Mouse (Mus musculus): ENCODE measurements around the gene Insig2. TPM values are rescaled to one million over a fixed set of nuclear protein-coding genes. Genes with fewer than 3 reads are reported as not detected.
A peak's percentile ranks its signal among the peaks of the same experiment; 100 is the strongest.

Gene Insig2
- polyA plus RNA-seq, 1 experiment from 2014 or later: 17.4 TPM

DNA sequence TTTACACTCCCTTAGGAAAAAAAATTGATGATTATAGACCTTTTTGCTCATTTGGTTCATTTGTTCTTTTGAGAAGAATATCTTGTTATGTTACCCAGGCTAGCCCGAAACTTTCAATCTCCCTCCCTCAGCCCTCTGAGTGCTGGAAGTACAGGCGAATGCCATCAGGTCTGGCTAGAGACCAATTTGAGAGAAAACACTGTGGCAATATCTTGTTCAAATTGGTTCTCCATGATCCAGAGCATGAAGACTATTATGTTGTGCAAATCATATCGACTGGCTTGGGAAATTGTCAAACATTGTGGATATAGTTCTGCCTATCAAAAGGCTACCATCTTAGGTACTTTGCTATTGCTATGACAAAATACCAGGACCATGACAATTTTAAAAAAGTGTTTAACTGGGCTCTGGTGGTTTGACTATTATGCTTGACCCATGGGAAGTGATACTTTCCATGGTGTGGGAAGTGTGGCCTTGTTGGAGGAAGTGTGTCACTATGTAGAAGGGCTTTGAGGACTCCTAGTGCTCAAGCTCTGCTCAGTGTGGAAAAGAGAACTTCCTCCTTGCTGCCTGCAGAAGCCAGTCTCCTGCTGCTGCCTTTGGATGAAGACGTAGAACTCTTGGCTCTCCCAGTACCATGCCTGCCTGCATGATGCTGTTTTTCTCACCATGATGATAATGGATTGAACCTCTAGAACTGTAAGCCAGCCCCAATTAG, 1.8 kb upstream of the Insig2 start:
- H3K4me2 ChIP-seq (replicated peaks; ENCODE audit: low read depth, low read length): no peak overlapping the region
- H3K4me3 ChIP-seq (ENCODE audit: low read depth, low read length): no peak overlapping the region
- no peak for ATAC-seq (ENCODE audit: insufficient number of reproducible peaks, insufficient read depth, low FRiP score, low read depth)
- H3K4me1 ChIP-seq (ENCODE audit: control insufficient read depth, insufficient read depth, low read length): no peaks in the 10 kb centered on the region
- no peaks in the 10 kb centered on the region for H3K27me3 ChIP-seq (ENCODE audit: control insufficient read depth, insufficient read depth, low read length)
- no peaks in the 10 kb centered on the region for H3K36me3 ChIP-seq (ENCODE audit: control insufficient read depth, insufficient read depth, low read length)
- H3K9me3 ChIP-seq (ENCODE audit: control insufficient read depth, low read depth, low read length): no peaks in the 10 kb centered on the region
- H3K27ac ChIP-seq (ENCODE audit: low read length): no peak overlapping the region
- H3K9ac ChIP-seq (replicated peaks; ENCODE audit: low read depth, low read length): no peak overlapping the region
- 96% methylated on average over 4 of the region's 4 CpGs for WGBS

DNA sequence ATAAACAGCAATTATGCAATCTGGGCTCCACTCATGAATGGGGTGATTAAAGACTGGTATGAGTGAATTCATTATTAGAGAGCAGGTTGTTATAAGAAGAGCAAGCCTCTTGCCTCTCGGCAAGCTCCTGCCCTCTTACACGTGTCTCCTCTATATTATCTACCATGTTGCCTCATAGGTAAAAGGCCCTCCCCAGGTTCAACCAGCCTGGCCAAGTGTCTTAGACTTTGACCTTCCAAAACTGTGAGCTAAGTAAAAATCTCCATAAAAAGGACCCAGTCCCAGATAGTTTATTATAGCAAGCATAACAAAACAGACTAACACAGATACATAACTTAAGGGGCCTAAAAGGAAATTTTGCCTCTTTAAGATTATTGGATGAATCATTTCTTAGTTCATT, 1.8 kb downstream of the Insig2 start:
- Histone ChIP-seq H3K36me3 (ENCODE audit: control insufficient read depth, insufficient read depth, low read length) (no peaks in the 10 kb centered on the region), H3K9me3 (ENCODE audit: control insufficient read depth, low read depth, low read length) (no peaks in the 10 kb centered on the region), H3K27ac (ENCODE audit: low read length) (no peak overlapping the region), H3K4me2 (replicated peaks; ENCODE audit: low read depth, low read length) (no peak overlapping the region), H3K27me3 (ENCODE audit: control insufficient read depth, insufficient read depth, low read length) (no peaks in the 10 kb centered on the region), H3K4me1 (ENCODE audit: control insufficient read depth, insufficient read depth, low read length) (peaks cover 7% of the 10 kb centered on the region), H3K9ac (replicated peaks; ENCODE audit: low read depth, low read length) (no peak overlapping the region), H3K4me3 (ENCODE audit: low read depth, low read length) (no peak overlapping the region)
- WGBS: 97% methylated on average over 2 of the region's 2 CpGs
- ATAC-seq (ENCODE audit: insufficient number of reproducible peaks, insufficient read depth, low FRiP score, low read depth): no peak

DNA sequence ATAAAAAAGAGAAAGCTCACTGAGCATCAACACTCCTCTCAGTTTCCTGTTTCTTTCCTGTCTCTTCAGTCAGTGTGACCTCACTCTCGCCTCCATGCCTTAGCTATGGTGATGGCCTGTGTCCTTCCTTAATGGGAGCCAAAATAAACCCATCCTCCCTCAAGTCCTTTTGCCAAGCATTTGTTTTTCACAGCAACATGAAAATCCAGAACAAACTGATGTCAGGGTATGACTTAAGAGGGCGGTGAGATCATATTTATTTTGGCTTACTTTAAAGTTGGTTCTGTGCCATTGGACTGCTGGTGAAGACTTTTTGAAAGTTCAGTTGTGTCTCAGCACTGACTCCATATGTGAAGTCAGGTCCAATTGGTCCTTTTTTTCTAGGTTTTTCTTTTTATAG, 3.0 kb downstream of the Insig2 start:
- Histone ChIP-seq H3K36me3 (ENCODE audit: control insufficient read depth, insufficient read depth, low read length) (no peaks in the 10 kb centered on the region), H3K9me3 (ENCODE audit: control insufficient read depth, low read depth, low read length) (no peaks in the 10 kb centered on the region), H3K4me2 (replicated peaks; ENCODE audit: low read depth, low read length) (no peak overlapping the region), H3K9ac (replicated peaks; ENCODE audit: low read depth, low read length) (no peak overlapping the region), H3K27me3 (ENCODE audit: control insufficient read depth, insufficient read depth, low read length) (no peaks in the 10 kb centered on the region), H3K4me1 (ENCODE audit: control insufficient read depth, insufficient read depth, low read length) (peaks cover 7% of the 10 kb centered on the region), H3K27ac (ENCODE audit: low read length) (no peak overlapping the region), H3K4me3 (ENCODE audit: low read depth, low read length) (no peak overlapping the region)
- WGBS: 82% methylated on average over 2 of the region's 2 CpGs
- no peak for ATAC-seq (ENCODE audit: insufficient number of reproducible peaks, insufficient read depth, low FRiP score, low read depth)

DNA sequence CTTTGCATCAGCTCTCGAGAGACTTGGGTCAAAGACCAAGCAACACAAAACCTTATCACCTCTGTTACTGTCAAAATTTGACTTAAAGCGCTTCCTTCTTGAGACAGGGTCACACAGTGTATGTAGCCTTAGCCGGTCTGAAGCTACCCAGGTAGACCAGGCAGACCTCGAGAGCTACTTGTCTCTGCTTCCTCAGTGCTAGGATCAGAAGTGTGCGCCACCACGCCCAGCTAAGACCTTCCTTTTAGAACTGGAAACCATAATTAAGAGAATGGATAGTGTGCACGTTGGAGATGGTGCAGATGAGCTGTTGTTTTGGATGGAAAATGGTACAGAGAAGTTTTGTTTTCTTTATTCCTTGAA, 4.2 kb downstream of the Insig2 start:
- Histone ChIP-seq H3K9me3 (ENCODE audit: control insufficient read depth, low read depth, low read length) (no peaks in the 10 kb centered on the region), H3K4me2 (replicated peaks; ENCODE audit: low read depth, low read length) (peak overlapping the region; percentile 61), H3K27me3 (ENCODE audit: control insufficient read depth, insufficient read depth, low read length) (no peaks in the 10 kb centered on the region), H3K4me3 (ENCODE audit: low read depth, low read length) (peak overlapping the region; percentile 77), H3K27ac (ENCODE audit: low read length) (peak overlapping the region; percentile 82; the same call in 1 of the 2 replicates), H3K36me3 (ENCODE audit: control insufficient read depth, insufficient read depth, low read length) (no peaks in the 10 kb centered on the region), H3K9ac (replicated peaks; ENCODE audit: low read depth, low read length) (peak overlapping the region; percentile 71), H3K4me1 (ENCODE audit: control insufficient read depth, insufficient read depth, low read length) (peaks cover 7% of the 10 kb centered on the region)
- WGBS: 3% methylated on average over 7 of the region's 7 CpGs
- ATAC-seq (ENCODE audit: insufficient number of reproducible peaks, insufficient read depth, low FRiP score, low read depth): peak; percentile 50; the same call in 1 of the 2 replicates

DNA sequence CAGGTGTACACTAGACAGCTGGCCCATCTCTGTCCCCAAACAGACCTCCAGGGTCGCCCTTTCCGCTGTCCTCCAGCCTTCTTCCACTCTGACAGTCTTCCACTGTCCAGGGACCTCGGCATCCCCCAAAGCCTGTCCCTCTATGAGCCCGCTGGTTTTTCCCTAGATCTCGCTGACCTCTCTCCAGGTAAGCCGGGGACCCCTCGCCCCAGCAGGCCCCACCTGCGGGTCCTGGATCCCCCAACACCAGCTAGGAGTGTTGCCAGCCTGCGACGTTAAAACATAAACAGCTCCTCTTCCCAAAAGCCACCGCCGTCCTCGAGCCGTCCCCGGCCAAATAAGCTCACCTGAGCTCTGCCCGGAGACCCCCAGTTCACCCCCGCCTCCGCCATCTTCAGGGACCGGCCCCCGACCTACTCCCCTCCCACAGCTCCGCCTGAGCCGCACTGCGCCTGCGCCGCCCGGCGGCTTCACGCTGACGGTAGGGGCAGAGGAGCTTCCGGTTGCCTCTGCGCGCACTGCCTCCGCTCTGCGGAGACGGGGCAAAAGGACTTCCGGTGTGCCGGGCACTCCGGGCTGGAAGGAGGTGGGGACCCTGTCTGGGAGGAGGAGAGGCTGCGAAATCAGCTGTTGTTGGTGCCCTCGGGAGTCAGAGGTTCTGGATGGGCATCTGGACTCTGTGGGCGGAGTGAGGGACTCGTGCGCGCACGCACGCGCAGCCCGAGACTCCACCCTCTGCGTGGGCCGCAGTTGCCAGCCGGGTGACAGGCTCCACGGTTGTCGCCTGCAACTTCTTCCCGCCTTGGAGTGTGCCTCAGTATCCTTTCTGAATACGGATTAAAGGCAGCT, 4.8 kb downstream of the Insig2 start:
- ATAC-seq (ENCODE audit: insufficient number of reproducible peaks, insufficient read depth, low FRiP score, low read depth): peak; percentile 98
- peaks cover 7% of the 10 kb centered on the region for H3K4me1 ChIP-seq (ENCODE audit: control insufficient read depth, insufficient read depth, low read length)
- H3K27me3 ChIP-seq (ENCODE audit: control insufficient read depth, insufficient read depth, low read length): no peaks in the 10 kb centered on the region
- H3K27ac ChIP-seq (ENCODE audit: low read length): peak overlapping the region; percentile 82
- 0% methylated on average over 54 of the region's 55 CpGs for WGBS
- peak overlapping the region; percentile 61 for H3K4me2 ChIP-seq (replicated peaks; ENCODE audit: low read depth, low read length)
- H3K36me3 ChIP-seq (ENCODE audit: control insufficient read depth, insufficient read depth, low read length): no peaks in the 10 kb centered on the region
- H3K9me3 ChIP-seq (ENCODE audit: control insufficient read depth, low read depth, low read length): no peaks in the 10 kb centered on the region
- H3K4me3 ChIP-seq (ENCODE audit: low read depth, low read length): peak overlapping the region; percentile 77
- peak overlapping the region; percentile 71 for H3K9ac ChIP-seq (replicated peaks; ENCODE audit: low read depth, low read length)

DNA sequence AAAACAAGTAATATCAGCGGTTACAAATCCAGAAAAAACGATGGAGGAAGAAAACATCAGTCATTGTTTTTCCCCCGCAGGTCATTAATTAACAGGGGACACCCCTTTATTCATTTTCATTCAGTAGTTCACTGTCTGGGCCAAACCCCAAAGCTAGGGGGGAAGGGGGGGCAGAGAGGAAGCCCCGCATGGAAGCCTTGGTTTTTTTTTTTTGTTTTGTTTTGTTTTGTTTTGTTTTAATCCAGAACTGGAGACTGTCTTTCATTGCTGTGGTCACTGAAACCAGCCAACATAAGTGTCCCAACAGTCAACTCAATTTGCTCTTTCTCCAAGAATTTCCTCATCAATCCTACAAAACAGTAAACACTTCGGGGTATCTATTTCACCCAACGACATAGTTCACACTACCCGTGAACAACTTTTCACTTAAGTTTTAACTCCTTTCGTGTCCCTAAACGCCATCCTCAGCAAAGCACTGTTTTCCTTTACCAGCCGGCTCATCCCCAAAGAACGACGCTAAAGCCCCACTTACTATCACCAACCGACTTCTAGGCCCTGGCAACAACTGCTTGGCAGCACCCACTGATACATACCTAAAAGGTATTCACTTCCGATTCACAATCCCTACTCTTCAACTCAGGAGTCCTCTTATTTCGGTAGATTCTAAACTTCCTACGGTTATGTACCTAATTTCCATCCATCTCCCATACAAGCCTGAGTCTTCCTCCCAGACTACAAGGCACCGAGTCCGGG, 5.6 kb downstream of the Insig2 start:
- H3K36me3 ChIP-seq (ENCODE audit: control insufficient read depth, insufficient read depth, low read length): no peaks in the 10 kb centered on the region
- no peaks in the 10 kb centered on the region for H3K9me3 ChIP-seq (ENCODE audit: control insufficient read depth, low read depth, low read length)
- H3K27ac ChIP-seq (ENCODE audit: low read length): no peak overlapping the region
- no peaks in the 10 kb centered on the region for H3K27me3 ChIP-seq (ENCODE audit: control insufficient read depth, insufficient read depth, low read length)
- peaks cover 7% of the 10 kb centered on the region for H3K4me1 ChIP-seq (ENCODE audit: control insufficient read depth, insufficient read depth, low read length)
- no peak for ATAC-seq (ENCODE audit: insufficient number of reproducible peaks, insufficient read depth, low FRiP score, low read depth)
- H3K4me3 ChIP-seq (ENCODE audit: low read depth, low read length): peak overlapping the region; percentile 77
- peak overlapping the region; percentile 61 for H3K4me2 ChIP-seq (replicated peaks; ENCODE audit: low read depth, low read length)
- 20% methylated on average over 18 of the region's 18 CpGs for WGBS
- peak overlapping the region; percentile 71 for H3K9ac ChIP-seq (replicated peaks; ENCODE audit: low read depth, low read length)

DNA sequence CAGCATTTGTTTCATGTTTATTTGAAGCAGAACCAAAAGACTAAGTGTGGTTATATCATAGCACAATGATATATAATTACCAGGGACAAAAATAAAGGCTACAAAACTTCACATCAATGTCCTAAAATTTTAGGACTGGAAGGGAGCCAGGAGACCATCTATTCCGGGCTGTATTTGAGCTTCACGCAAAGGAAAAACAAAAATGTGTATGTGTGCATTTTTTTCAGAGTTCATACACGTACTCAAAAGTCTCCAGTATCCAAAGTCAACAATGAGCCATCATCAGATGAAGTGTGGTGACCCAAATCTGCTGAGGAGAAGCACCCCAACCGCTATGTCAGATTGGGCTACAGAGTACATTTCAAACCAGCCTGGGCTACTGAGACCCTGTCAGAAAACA, 8.9 kb downstream of the Insig2 start:
- Histone ChIP-seq H3K4me1 (ENCODE audit: control insufficient read depth, insufficient read depth, low read length) (peaks cover 7% of the 10 kb centered on the region), H3K4me3 (ENCODE audit: low read depth, low read length) (no peak overlapping the region), H3K27ac (ENCODE audit: low read length) (no peak overlapping the region), H3K4me2 (replicated peaks; ENCODE audit: low read depth, low read length) (no peak overlapping the region), H3K36me3 (ENCODE audit: control insufficient read depth, insufficient read depth, low read length) (no peaks in the 10 kb centered on the region), H3K9me3 (ENCODE audit: control insufficient read depth, low read depth, low read length) (no peaks in the 10 kb centered on the region), H3K9ac (replicated peaks; ENCODE audit: low read depth, low read length) (no peak overlapping the region), H3K27me3 (ENCODE audit: control insufficient read depth, insufficient read depth, low read length) (no peaks in the 10 kb centered on the region)
- ATAC-seq (ENCODE audit: insufficient number of reproducible peaks, insufficient read depth, low FRiP score, low read depth): no peak
- WGBS: 68% methylated on average over 4 of the region's 4 CpGs

DNA sequence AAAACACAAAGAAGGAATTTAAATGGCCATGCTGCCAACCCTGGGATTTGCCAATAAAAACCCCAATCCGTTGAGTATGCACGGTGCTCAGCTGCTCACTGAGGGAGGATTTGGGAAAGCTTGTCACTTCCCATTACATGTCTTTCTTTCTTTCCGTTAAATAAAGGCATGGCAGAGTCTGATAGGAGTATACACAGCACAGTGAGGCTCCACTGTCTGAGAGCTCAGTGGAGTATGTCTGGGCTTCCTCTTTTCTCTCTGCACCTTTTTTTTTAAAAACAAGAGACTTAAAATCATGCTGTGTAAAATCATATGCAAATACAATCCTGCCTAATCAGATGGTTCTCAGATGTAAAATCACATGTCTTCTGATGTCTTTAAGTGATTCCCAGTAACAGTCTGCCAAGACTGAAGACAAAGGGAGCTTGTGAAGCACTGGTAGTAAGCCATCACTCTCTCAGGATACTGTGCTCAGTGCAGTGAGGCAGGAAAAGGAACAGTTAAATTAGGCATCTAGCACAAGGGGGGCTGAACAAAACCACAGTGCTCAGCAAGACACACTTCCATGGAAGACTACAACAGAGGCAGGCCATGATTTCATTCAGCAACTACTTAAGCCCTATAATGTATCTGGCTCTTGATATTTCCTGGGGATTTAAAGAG, 17.5 kb downstream of the Insig2 start:
- Histone ChIP-seq H3K4me2 (replicated peaks; ENCODE audit: low read depth, low read length) (no peak overlapping the region), H3K27me3 (ENCODE audit: control insufficient read depth, insufficient read depth, low read length) (no peaks in the 10 kb centered on the region), H3K9me3 (ENCODE audit: control insufficient read depth, low read depth, low read length) (no peaks in the 10 kb centered on the region), H3K27ac (ENCODE audit: low read length) (no peak overlapping the region), H3K4me3 (ENCODE audit: low read depth, low read length) (no peak overlapping the region), H3K36me3 (ENCODE audit: control insufficient read depth, insufficient read depth, low read length) (peaks cover 7% of the 10 kb centered on the region; the same call in 1 of the 2 replicates), H3K9ac (replicated peaks; ENCODE audit: low read depth, low read length) (no peak overlapping the region), H3K4me1 (ENCODE audit: control insufficient read depth, insufficient read depth, low read length) (no peaks in the 10 kb centered on the region)
- 83% methylated on average over 3 of the region's 3 CpGs for WGBS
- ATAC-seq (ENCODE audit: insufficient number of reproducible peaks, insufficient read depth, low FRiP score, low read depth): no peak
